In genomic region chr17:30114761-30115160, GRCm38 (mm10) we compare ENCODE assay signal across 8 mouse cellular contexts.
DNase-seq lines count a peak whose midpoint lies in the region; ATAC-seq and TF ChIP-seq lines count a peak whose summit lies in the region.

No protein-coding gene starts in this region.

- no peak overlapping the region for H3K4me2 ChIP-seq in lung, embryonic 14.5 days
- H3K4me2 ChIP-seq in midbrain, embryonic 11.5 days = no peak overlapping the region

- intact Hi-C loops in left cerebral cortex, postnatal 10 days (cut with DNase I) = no loop called here

- ATAC-seq in lung, embryonic 14.5 days (ENCODE audit: insufficient read depth) = no peak
- ATAC-seq in midbrain, embryonic 11.5 days (ENCODE audit: low FRiP score) = no peak

- H3K4me1 ChIP-seq in lung, embryonic 14.5 days (ENCODE audit: insufficient read depth) = no peaks in the 10 kb centered on the region; the same call in 1 of the 2 replicates
- peaks cover 11% of the 10 kb centered on the region for H3K4me1 ChIP-seq in midbrain, embryonic 11.5 days (ENCODE audit: control insufficient read depth, insufficient read depth, low read length)

- no peaks in the 10 kb centered on the region for H3K9me3 ChIP-seq in lung, embryonic 14.5 days (ENCODE audit: low read depth, low read length)
- no peaks in the 10 kb centered on the region for H3K9me3 ChIP-seq in midbrain, embryonic 11.5 days (ENCODE audit: control insufficient read depth, low read length)

- H3K36me3 ChIP-seq in lung, embryonic 14.5 days (ENCODE audit: insufficient read depth) = no peaks in the 10 kb centered on the region
- H3K36me3 ChIP-seq in midbrain, embryonic 11.5 days (ENCODE audit: control insufficient read depth, insufficient read depth, low read length) = no peaks in the 10 kb centered on the region

- WGBS in lung, embryonic 14.5 days = 82% methylated on average over 3 of the region's 3 CpGs
- WGBS in midbrain, embryonic 11.5 days = 78% methylated on average over 3 of the region's 3 CpGs

- TF ChIP-seq CTCF in lung, embryonic 14.5 days (IDR thresholded peaks at IDR 0.05; ENCODE audit: low read depth) = peak; percentile 48

- H3K27ac ChIP-seq in lung, embryonic 14.5 days (ENCODE audit: low read depth) = no peak overlapping the region
- no peak overlapping the region for H3K27ac ChIP-seq in midbrain, embryonic 11.5 days (ENCODE audit: low read depth, low read length)

- H3K4me3 ChIP-seq in lung, embryonic 14.5 days (ENCODE audit: low read depth, low read length) = no peak overlapping the region
- H3K4me3 ChIP-seq in midbrain, embryonic 11.5 days (ENCODE audit: low read depth, low read length) = no peak overlapping the region

- H3K9ac ChIP-seq in lung, embryonic 14.5 days = no peak overlapping the region
- H3K9ac ChIP-seq in midbrain, embryonic 11.5 days (ENCODE audit: low read length) = no peak overlapping the region

- DNase-seq in adrenal gland, adult 2 months = peak; percentile 51
- DNase-seq in adrenal gland, postnatal 4 days (ENCODE audit: low spot score in 2 of 2) = no peak
- peak; percentile 42 to 59 for DNase-seq in left cerebral cortex, adult 18-20 months (ENCODE audit: low spot score in 2 of 2)
- DNase-seq in left cerebral cortex, postnatal 10 days (ENCODE audit: extremely low spot score in 1 of 2, low spot score in 2 of 2) = no peak
- peak; percentile 41 for DNase-seq in adrenal gland, postnatal 10 days
- DNase-seq in lung, embryonic 14.5 days = peak; percentile 65
- DNase-seq in midbrain, embryonic 11.5 days (ENCODE audit: low spot score, missing footprints) = no peak
- DNase-seq in frontal cortex, postnatal 25 days (ENCODE audit: low spot score in 2 of 2) = no peak

- no peaks in the 10 kb centered on the region for H3K27me3 ChIP-seq in lung, embryonic 14.5 days (ENCODE audit: insufficient read depth, low read length)
- H3K27me3 ChIP-seq in midbrain, embryonic 11.5 days (ENCODE audit: control insufficient read depth, insufficient read depth, low read length) = no peaks in the 10 kb centered on the region

Comparison
In these comparisons a context has a peak if more than half of its experiments do, and no peak if none do; other contexts are left out.
1. DNase-seq: peak in adrenal gland, adult 2 months (single experiment), left cerebral cortex, adult 18-20 months (2 of 2), adrenal gland, postnatal 10 days (single experiment) and lung, embryonic 14.5 days (single experiment); none in adrenal gland, postnatal 4 days (0 of 2), left cerebral cortex, postnatal 10 days (0 of 2), midbrain, embryonic 11.5 days (single experiment) and frontal cortex, postnatal 25 days (0 of 2).